ENCODE assay signal across 1 mouse cellular context in the genomic region with DNA sequence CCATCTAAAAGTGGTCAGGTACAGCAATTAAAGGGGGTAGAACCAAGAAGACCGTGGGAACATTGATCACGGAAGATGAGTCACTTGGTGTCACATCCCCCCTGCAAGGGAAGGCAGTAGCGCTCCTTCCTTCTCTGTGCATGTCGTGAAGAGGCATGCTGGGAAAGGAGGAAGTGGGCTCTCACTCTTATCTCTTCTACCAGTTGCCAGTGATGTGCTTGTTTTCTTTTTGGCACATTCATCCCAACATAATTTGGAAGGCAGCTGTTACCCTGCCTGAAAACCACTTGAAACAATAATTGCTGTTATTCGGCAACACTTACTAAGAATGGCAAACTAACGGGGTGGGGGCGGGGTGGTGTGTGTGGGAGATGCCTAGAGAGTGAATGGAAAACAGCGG.
TF ChIP-seq lines count a peak whose summit lies in the region.

No protein-coding gene starts in this region.

TF ChIP-seq in MEL, 35 proteins besides CTCF, POLR2A, EP300 and RAD21 (continued from another document):
- TF ChIP-seq MAFK (IDR thresholded peaks at IDR 0.05; ENCODE audit: borderline replicate concordance, low read depth, low read length) (no peak), TBP (IDR thresholded peaks at IDR 0.05; ENCODE audit: low read depth, low read length) (no peak), MYC (IDR thresholded peaks at IDR 0.05; ENCODE audit: low read depth, low read length) (no peak), POLR2AphosphoS5 (IDR thresholded peaks at IDR 0.05; ENCODE audit: borderline replicate concordance, low read depth, low read length) (no peak), SMC3 (IDR thresholded peaks at IDR 0.05; ENCODE audit: low read depth, low read length) (no peak), ZNF384 (IDR thresholded peaks at IDR 0.05; ENCODE audit: low read depth, low read length) (no peak), MXI1 (IDR thresholded peaks at IDR 0.05; ENCODE audit: low read depth, low read length) (no peak), CHD1 (IDR thresholded peaks at IDR 0.05; ENCODE audit: low read depth, low read length) (no peak), NRF1 (IDR thresholded peaks at IDR 0.05; ENCODE audit: insufficient read depth, low read depth, low read length, poor library complexity, severe bottlenecking) (no peak), SIN3A (IDR thresholded peaks at IDR 0.05; ENCODE audit: low read length) (no peak), GABPA (IDR thresholded peaks at IDR 0.05; ENCODE audit: low read depth, low read length) (no peak), TAL1 (IDR thresholded peaks at IDR 0.05; ENCODE audit: low read length) (peak; percentile 55), ZMIZ1 (IDR thresholded peaks at IDR 0.05; ENCODE audit: low read depth, low read length) (no peak), USF2 (IDR thresholded peaks at IDR 0.05; ENCODE audit: borderline replicate concordance in 1 of 2, insufficient read depth in 1 of 2, low read depth in 1 of 2, low read length in 2 of 2) (no peak), ETS1 (IDR thresholded peaks at IDR 0.05; ENCODE audit: low read depth, low read length) (peak; percentile 55; the same call in 1 of the 2 replicates)
TF ChIP-seq in MEL: peak in this region for 9.
